Comparison of ENCODE assay signal across 20 mouse cellular contexts in genomic region chr10:21187847-21188246, GRCm38 (mm10). TPM values are rescaled to one million over a fixed set of nuclear protein-coding genes. Genes with fewer than 3 reads are reported as not detected.
DNase-seq lines count a peak whose midpoint lies in the region; ATAC-seq and TF ChIP-seq lines count a peak whose summit lies in the region.
"Had no signal": no experiment of that assay in that cellular context is flagged by ENCODE, and none has a peak within 500 bp of the region (broad histone marks: within the 10 kb centered on the region; RNA-seq: fewer than 3 reads in every experiment).

No protein-coding gene starts in this region.

- H3K9me3 ChIP-seq in megakaryocyte, embryonic 14.5 days, result no peaks in the 10 kb centered on the region
- no peaks in the 10 kb centered on the region for H3K9me3 ChIP-seq in intestine, postnatal 0 days (ENCODE audit: control insufficient read depth)
- H3K9me3 ChIP-seq: embryonic facial prominence, embryonic 10.5 days; forebrain, embryonic 13.5 days; heart, embryonic 12.5 days; hindbrain, embryonic 10.5 days had no signal

- ATAC-seq in megakaryocyte, adult 5-6 weeks (ENCODE audit: poor library complexity, severe bottlenecking), result no peak
- peak; percentile 8 for ATAC-seq in CD4-positive, CD25-positive, alpha-beta regulatory T cell, adult 4 months
- ATAC-seq in intestine, postnatal 0 days, result no peak
- ATAC-seq: forebrain, embryonic 13.5 days; forebrain, postnatal 0 days; inflammation-experienced regulatory T-cells, adult 6 months had no signal

- H3K27ac ChIP-seq in intestine, postnatal 0 days (ENCODE audit: low read depth, low read length), result no peak overlapping the region
- H3K27ac ChIP-seq: embryonic facial prominence, embryonic 10.5 days; forebrain, embryonic 13.5 days; hindbrain, embryonic 10.5 days; hindbrain, embryonic 14.5 days had no signal

- H3K36me3 ChIP-seq in megakaryocyte, embryonic 14.5 days (replicated peaks; ENCODE audit: low read length), result no peaks in the 10 kb centered on the region
- H3K36me3 ChIP-seq in intestine, postnatal 0 days (ENCODE audit: control insufficient read depth, insufficient read depth), result no peaks in the 10 kb centered on the region
- H3K36me3 ChIP-seq: embryonic facial prominence, embryonic 10.5 days; heart, embryonic 12.5 days; hindbrain, embryonic 10.5 days had no signal

- H3K27me3 ChIP-seq in megakaryocyte, embryonic 14.5 days (replicated peaks), result no peaks in the 10 kb centered on the region
- H3K27me3 ChIP-seq in intestine, postnatal 0 days (replicated peaks; ENCODE audit: control insufficient read depth, insufficient read depth, low read length), result peaks cover 3% of the 10 kb centered on the region; the same call in 1 of the 2 replicates
- H3K27me3 ChIP-seq: heart, embryonic 12.5 days had no signal

- peaks cover 73% of the 10 kb centered on the region for H3K4me1 ChIP-seq in megakaryocyte, embryonic 14.5 days
- no peaks in the 10 kb centered on the region for H3K4me1 ChIP-seq in intestine, postnatal 0 days (replicated peaks; ENCODE audit: control insufficient read depth, insufficient read depth, low read length)
- H3K4me1 ChIP-seq: forebrain, embryonic 13.5 days had no signal

- no peak for TF ChIP-seq CTCF in intestine, postnatal 0 days (IDR thresholded peaks at IDR 0.05; ENCODE audit: low read depth)

- no peak overlapping the region for H3K9ac ChIP-seq in intestine, postnatal 0 days (ENCODE audit: low read depth, low read length)
- H3K9ac ChIP-seq: forebrain, postnatal 0 days; heart, embryonic 12.5 days had no signal

- H3K4me3 ChIP-seq in megakaryocyte, embryonic 14.5 days (replicated peaks), result peak overlapping the region; percentile 1
- no peak overlapping the region for H3K4me3 ChIP-seq in intestine, postnatal 0 days (ENCODE audit: low read depth, low read length)

- no peak overlapping the region for H3K4me2 ChIP-seq in intestine, postnatal 0 days (replicated peaks; ENCODE audit: low read depth)

- DNase-seq in thymus, postnatal 25 days, result peak; percentile 43
- DNase-seq in thymus, postnatal 14 days, result no peak
- peak; percentile 60 for DNase-seq in induced T-regulatory cell, adult 2 months (ENCODE audit: low read depth)
- no peak for DNase-seq in lung, postnatal 14 days
- DNase-seq: adrenal gland, postnatal 10 days; cerebellum, adult 11 months; cerebellum, adult 8-10 months; cerebellum, postnatal 36 days; forebrain, postnatal 0 days; gastrocnemius, postnatal 25 days had no signal

RNA-seq across cellular contexts. Expression of gene Myb, which starts 27.1 kb away (rescaled TPM):
- 2.0 TPM in 1 of 2 replicates, not detected in the other for polyA plus RNA-seq in megakaryocyte, embryonic 14.5 days (2012; ENCODE audit: insufficient read depth, low replicate concordance)
- 42.5 and 45.2 TPM in 2 replicates for total RNA-seq in megakaryocyte, adult 5-6 weeks (2015)
- total RNA-seq in megakaryocyte, adult 5-6 weeks (2017), result 38.3 and 50.7 TPM in 2 replicates
- polyA plus RNA-seq in CD4-positive, CD25-positive, alpha-beta regulatory T cell, adult 4 months (2017; shearing (Covaris generic)), result 1 to 10 TPM; 6.6 to 7.6 TPM
- polyA plus RNA-seq in intestine, postnatal 0 days (2015; fragmentation: Nextera tagmentation; extraction: Ambion mirVana), result 2.9 and 3.0 TPM in 2 replicates

Comparison
In these comparisons a context has a peak if more than half of its experiments do, and no peak if none do; other contexts are left out.
1. DNase-seq: peak in thymus, postnatal 25 days (single experiment) and induced T-regulatory cell, adult 2 months (single experiment); none in thymus, postnatal 14 days (single experiment) and lung, postnatal 14 days (single experiment).